Comparison of ENCODE assay signal across 9 mouse cellular contexts in the genomic region with DNA sequence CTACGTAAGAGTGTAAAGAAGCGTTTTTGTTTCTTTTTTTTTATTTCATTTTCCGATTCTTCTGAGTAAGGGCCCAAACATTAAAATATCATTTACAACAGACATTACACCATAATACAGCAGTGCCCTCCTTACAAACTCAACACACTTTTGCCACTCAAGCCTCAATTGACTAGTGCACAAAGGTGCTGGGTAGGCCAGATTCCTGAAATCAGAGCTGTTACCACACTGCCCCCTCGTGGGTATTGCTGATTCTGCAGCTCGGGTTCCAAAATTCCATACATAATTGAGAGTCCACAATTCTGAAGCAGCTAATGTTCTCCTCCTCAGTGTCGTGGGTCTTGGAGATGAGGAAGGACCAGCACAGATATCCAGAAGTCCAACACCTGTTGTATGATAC.
DNase-seq lines count a peak whose midpoint lies in the region; ATAC-seq and TF ChIP-seq lines count a peak whose summit lies in the region.
"Had no signal": no experiment of that assay in that cellular context is flagged by ENCODE, and none has a peak within 500 bp of the region (broad histone marks: within the 10 kb centered on the region; RNA-seq: fewer than 3 reads in every experiment).

No protein-coding gene starts in this region.

- no peak overlapping the region for H3K4me3 ChIP-seq in liver, embryonic 12.5 days
- no peak overlapping the region for H3K4me3 ChIP-seq in bone marrow, adult 2 months (replicated peaks; ENCODE audit: control insufficient read depth, low read depth, low read length)
- no peak overlapping the region for H3K4me3 ChIP-seq in forebrain, embryonic 12.5 days (replicated peaks)
- no peak overlapping the region for H3K4me3 ChIP-seq in neural tube, embryonic 11.5 days (ENCODE audit: low read depth, low read length)
- H3K4me3 ChIP-seq: lung, embryonic 15.5 days had no signal

- no peak for ATAC-seq in liver, embryonic 12.5 days
- ATAC-seq in forebrain, embryonic 12.5 days (ENCODE audit: low FRiP score), result peak; percentile 53; the same call in 1 of the 2 replicates
- 0 out of 2 replicates have a peak, but pooled peaks have one; percentile 27 for ATAC-seq in neural tube, embryonic 11.5 days (ENCODE audit: insufficient read depth, low FRiP score, low TSS enrichment)
- ATAC-seq in monocyte, adult 5-6 weeks (replicated peaks; ENCODE audit: insufficient number of reproducible peaks, low FRiP score, low TSS enrichment, poor library complexity, severe bottlenecking), result no peak

- intact Hi-C loops in left cerebral cortex, postnatal 4 days (cut with DNase I), result no loop called here

- no peaks in the 10 kb centered on the region for H3K9me3 ChIP-seq in liver, embryonic 12.5 days (replicated peaks)
- H3K9me3 ChIP-seq in forebrain, embryonic 12.5 days, result no peaks in the 10 kb centered on the region
- no peaks in the 10 kb centered on the region for H3K9me3 ChIP-seq in neural tube, embryonic 11.5 days (ENCODE audit: control insufficient read depth, low read length)
- H3K9me3 ChIP-seq: lung, embryonic 15.5 days had no signal

- no peak for TF ChIP-seq POLR2A in bone marrow, adult 2 months (IDR thresholded peaks at IDR 0.05; ENCODE audit: borderline replicate concordance, control insufficient read depth, low read depth, low read length)

- no peaks in the 10 kb centered on the region for H3K27me3 ChIP-seq in liver, embryonic 12.5 days (replicated peaks)
- no peaks in the 10 kb centered on the region for H3K27me3 ChIP-seq in forebrain, embryonic 12.5 days
- no peaks in the 10 kb centered on the region for H3K27me3 ChIP-seq in neural tube, embryonic 11.5 days (ENCODE audit: control insufficient read depth, insufficient read depth, low read length)
- H3K27me3 ChIP-seq: lung, embryonic 15.5 days had no signal

- no peak overlapping the region for H3K27ac ChIP-seq in liver, embryonic 12.5 days
- no peak overlapping the region for H3K27ac ChIP-seq in bone marrow, adult 2 months (ENCODE audit: control insufficient read depth, insufficient read depth, low read depth, low read length, poor library complexity)
- H3K27ac ChIP-seq in forebrain, embryonic 12.5 days, result no peak overlapping the region
- no peak overlapping the region for H3K27ac ChIP-seq in neural tube, embryonic 11.5 days (ENCODE audit: low read depth, low read length)
- H3K27ac ChIP-seq: lung, embryonic 15.5 days had no signal

- peak; percentile 49; the same call in 1 of the 2 replicates for TF ChIP-seq CTCF in bone marrow, adult 2 months (IDR thresholded peaks at IDR 0.05; ENCODE audit: control insufficient read depth, insufficient read depth, low read length)

- H3K9ac ChIP-seq in liver, embryonic 12.5 days, result no peak overlapping the region
- no peak overlapping the region for H3K9ac ChIP-seq in forebrain, embryonic 12.5 days
- H3K9ac ChIP-seq in neural tube, embryonic 11.5 days (ENCODE audit: low read length), result no peak overlapping the region
- H3K9ac ChIP-seq: lung, embryonic 15.5 days had no signal

- no peaks in the 10 kb centered on the region for H3K36me3 ChIP-seq in liver, embryonic 12.5 days
- H3K36me3 ChIP-seq in forebrain, embryonic 12.5 days (replicated peaks), result no peaks in the 10 kb centered on the region
- no peaks in the 10 kb centered on the region for H3K36me3 ChIP-seq in neural tube, embryonic 11.5 days (ENCODE audit: control insufficient read depth, insufficient read depth, low read length)
- H3K36me3 ChIP-seq: lung, embryonic 15.5 days had no signal

- no peaks in the 10 kb centered on the region for H3K4me1 ChIP-seq in liver, embryonic 12.5 days
- no peaks in the 10 kb centered on the region for H3K4me1 ChIP-seq in bone marrow, adult 2 months (ENCODE audit: control insufficient read depth, insufficient read depth, low read length)
- H3K4me1 ChIP-seq in forebrain, embryonic 12.5 days, result no peaks in the 10 kb centered on the region
- H3K4me1 ChIP-seq in neural tube, embryonic 11.5 days (ENCODE audit: control insufficient read depth, insufficient read depth, low read length), result no peaks in the 10 kb centered on the region

- 49% methylated on average over 6 of the region's 6 CpGs for WGBS in liver, embryonic 12.5 days (ENCODE audit: insufficient replicate concordance)
- 44% methylated on average over 6 of the region's 6 CpGs for WGBS in bone marrow, adult 2 months
- WGBS in forebrain, embryonic 12.5 days, result 48% methylated on average over 6 of the region's 6 CpGs
- WGBS in neural tube, embryonic 11.5 days, result 51% methylated on average over 6 of the region's 6 CpGs

- peak; percentile 41 for DNase-seq in liver
- DNase-seq in kidney, adult 8-10 months, result peak; percentile 23 to 71
- peak; percentile 72 for DNase-seq in left cerebral cortex, postnatal 4 days
- DNase-seq in neural tube, embryonic 11.5 days (ENCODE audit: low spot score), result peak; percentile 78

- no peak overlapping the region for H3K4me2 ChIP-seq in liver, embryonic 12.5 days
- H3K4me2 ChIP-seq in forebrain, embryonic 12.5 days, result no peak overlapping the region
- no peak overlapping the region for H3K4me2 ChIP-seq in neural tube, embryonic 11.5 days (ENCODE audit: low read depth)
- H3K4me2 ChIP-seq: lung, embryonic 15.5 days had no signal

Comparison
In these comparisons a context has a peak if more than half of its experiments do, and no peak if none do; other contexts are left out.
1. ATAC-seq: peak in forebrain, embryonic 12.5 days (single experiment) and neural tube, embryonic 11.5 days (single experiment); none in liver, embryonic 12.5 days (single experiment) and monocyte, adult 5-6 weeks (single experiment).
2. Peak in every context shown above with its lines, with median percentiles within 50 percentile points of each other: DNase-seq.